Mouse (Mus musculus) right cerebral cortex, postnatal 10 days (tissue): ENCODE results near the gene Tex9.
"Not testable (repeated sequence)": the region's sequence is repeated elsewhere in the genome, so short reads cannot be mapped to it uniquely, and the experiment has no call there.

ENCODE experiments used
- DNase-seq, 2 experiments: peaks; one replicate each; pipeline ENCODE4 v3.0.0; 2021; ENCODE audit warnings: low spot score in 2 of 2

The Tex9 gene

GRCm38 (mm10) chr9:72479276-72479675, 12.7 kb downstream of the Tex9 start:
- DNase-seq, result no peak

GRCm38 (mm10) chr9:72477306-72477705, 14.7 kb downstream of the Tex9 start:
- no peak for DNase-seq

GRCm38 (mm10) chr9:72475511-72475910, 16.5 kb downstream of the Tex9 start:
- peak; percentile 66 to 77 for DNase-seq

GRCm38 (mm10) chr9:72469851-72470250, 22.2 kb downstream of the Tex9 start:
- DNase-seq, result no peak

GRCm38 (mm10) chr9:72468616-72469015, 23.4 kb downstream of the Tex9 start:
- DNase-seq, result no peak

- DNase-seq, result peak in 1 of 2 experiments; percentile 43
Observed at GRCm38 (mm10) chr9:72467551-72468407, 24.2 kb downstream of the Tex9 start.

- DNase-seq, result no peak
Observed at GRCm38 (mm10) chr9:72465754-72466181, 26.2 kb downstream of the Tex9 start.

- DNase-seq, result no peak
Observed at GRCm38 (mm10) chr9:72464806-72465205, 27.2 kb downstream of the Tex9 start.

GRCm38 (mm10) chr9:72462427-72462826, 29.6 kb downstream of the Tex9 start:
- no peak for DNase-seq

- no peak for DNase-seq
Observed at GRCm38 (mm10) chr9:72460767-72461166, 31.2 kb downstream of the Tex9 start.

- DNase-seq, result no peak
Observed at GRCm38 (mm10) chr9:72459703-72460102, 32.3 kb downstream of the Tex9 start.

- peak; percentile 70 to 77 for DNase-seq
Observed at GRCm38 (mm10) chr9:72458233-72458632, 33.8 kb downstream of the Tex9 start.

- DNase-seq, result no peak
Observed at GRCm38 (mm10) chr9:72456374-72456773, 35.6 kb downstream of the Tex9 start.

- DNase-seq, result not testable (repeated sequence)
Observed at GRCm38 (mm10) chr9:72454281-72454680, 37.7 kb downstream of the Tex9 start.

GRCm38 (mm10) chr9:72451111-72451510, 40.9 kb downstream of the Tex9 start:
- no peak for DNase-seq

GRCm38 (mm10) chr9:72450363-72450762, 41.6 kb downstream of the Tex9 start:
- no peak for DNase-seq

- DNase-seq, result no peak
Observed at GRCm38 (mm10) chr9:72449841-72450240, 42.2 kb downstream of the Tex9 start.

- DNase-seq, result no peak
Observed at GRCm38 (mm10) chr9:72449367-72449766, 42.6 kb downstream of the Tex9 start.

GRCm38 (mm10) chr9:72448026-72448425, 44.0 kb downstream of the Tex9 start:
- peak; percentile 53 to 66 for DNase-seq

GRCm38 (mm10) chr9:72441927-72442715, 49.9 kb downstream of the Tex9 start:
- DNase-seq, result no peak

- DNase-seq, result no peak
Observed at GRCm38 (mm10) chr9:72440948-72441926, 50.8 kb downstream of the Tex9 start.
